Mouse (Mus musculus): ENCODE measurements around the gene Samd13. TPM values are rescaled to one million over a fixed set of nuclear protein-coding genes. Genes with fewer than 3 reads are reported as not detected.

Gene Samd13
- total RNA-seq, 2 experiments from 2014 or later, result 0.39 to 0.82 TPM

GRCm38 (mm10) chr3:146618357-146618756 is 67.0 kb downstream of the Samd13 start:
- DNase-seq, result no peak
- intact Hi-C loops (cut with DNase I), result no loop called here

GRCm38 (mm10) chr3:146617946-146618345 is 67.4 kb downstream of the Samd13 start:
- DNase-seq, result no peak
- intact Hi-C loops (cut with DNase I), result no loop called here

GRCm38 (mm10) chr3:146616533-146617283 is 68.7 kb downstream of the Samd13 start:
- intact Hi-C loops (cut with DNase I), result no loop called here
- no peak for DNase-seq

- intact Hi-C loops (cut with DNase I), result no loop called here
- no peak for DNase-seq
Measured at GRCm38 (mm10) chr3:146615496-146615895, 69.9 kb downstream of the Samd13 start, which contains the start of gene Dnase2b. Gene Dnase2b (minus strand): TSS chr3:146615596.

- intact Hi-C loops (cut with DNase I), result no loop called here
Measured at GRCm38 (mm10) chr3:146611821-146612220, 73.6 kb downstream of the Samd13 start.

GRCm38 (mm10) chr3:146611261-146611660 is 74.1 kb downstream of the Samd13 start:
- intact Hi-C loops (cut with DNase I), result no loop called here
- no peak for DNase-seq

More at GRCm38 (mm10) chr3:146611821-146612220, 73.6 kb downstream of the Samd13 start:
- DNase-seq, result peak in 1 of 2 experiments; percentile 17

- intact Hi-C loops (cut with DNase I), result no loop called here
- DNase-seq, result no peak
Measured at GRCm38 (mm10) chr3:146610322-146610721, 75.1 kb downstream of the Samd13 start.

- intact Hi-C loops (cut with DNase I), result no loop called here
- no peak for DNase-seq
Measured at GRCm38 (mm10) chr3:146607368-146607767, 78.0 kb downstream of the Samd13 start.

- no peak for DNase-seq
- intact Hi-C loops (cut with DNase I), result no loop called here
Measured at GRCm38 (mm10) chr3:146604647-146605046, 80.7 kb downstream of the Samd13 start.

- DNase-seq, result no peak
- intact Hi-C loops (cut with DNase I), result no loop called here
Measured at GRCm38 (mm10) chr3:146602531-146602930, 82.9 kb downstream of the Samd13 start.

- no peak for DNase-seq
- intact Hi-C loops (cut with DNase I), result no loop called here
Measured at GRCm38 (mm10) chr3:146601205-146601604, 84.2 kb downstream of the Samd13 start.

GRCm38 (mm10) chr3:146599198-146599900 is 86.0 kb downstream of the Samd13 start:
- DNase-seq, result no peak
- intact Hi-C loops (cut with DNase I), result no loop called here

GRCm38 (mm10) chr3:146598411-146598810 is 87.0 kb downstream of the Samd13 start:
- no peak for DNase-seq
- intact Hi-C loops (cut with DNase I), result no loop called here

GRCm38 (mm10) chr3:146596864-146597263 is 88.5 kb downstream of the Samd13 start:
- no peak for DNase-seq
- intact Hi-C loops (cut with DNase I), result no loop called here

GRCm38 (mm10) chr3:146596387-146596786 is 89.0 kb downstream of the Samd13 start:
- intact Hi-C loops (cut with DNase I), result no loop called here
- DNase-seq, result no peak

GRCm38 (mm10) chr3:146595440-146595839 is 90.0 kb downstream of the Samd13 start:
- intact Hi-C loops (cut with DNase I), result no loop called here

More at GRCm38 (mm10) chr3:146595440-146595839, 90.0 kb downstream of the Samd13 start:
- no peak for DNase-seq

Other genes with a start within 250 kb of the Samd13 start
- gene Ctbs, start 235.8 kb downstream of the Samd13 start, total RNA-seq (2021), result 1 to 10 TPM; 4.0 to 5.7 TPM
- gene Spata1, start 185.8 kb downstream of the Samd13 start, total RNA-seq (2021), result 1 to 10 TPM; 3.4 to 4.9 TPM
- gene Gng5, start 185.8 kb downstream of the Samd13 start, total RNA-seq (2021), result 100 to 1,000 TPM; 372 to 423 TPM
- 10 to 100 TPM in 1 of 2 experiments, 1 to 10 TPM in 1; 8.4 to 11.8 TPM for gene Rpf1, start 164.2 kb downstream of the Samd13 start, total RNA-seq (2021)
- gene Uox, start 115.2 kb downstream of the Samd13 start, total RNA-seq (2021), result under 1 TPM in 1 of 2 experiments, not detected in 1; 0.46 TPM
- gene Dnase2b, start 70.0 kb downstream of the Samd13 start, total RNA-seq (2021), result not detected
- not detected for gene 4930503B20Rik, start 34.3 kb downstream of the Samd13 start, total RNA-seq (2021)
- gene Prkacb, start 127.4 kb upstream of the Samd13 start, total RNA-seq (2021), result 10 to 100 TPM; 35.5 to 39.4 TPM
- 10 to 100 TPM; 52.2 to 66.2 TPM for gene Ttll7, start 166.8 kb upstream of the Samd13 start, total RNA-seq (2021)

Measured in gastrocnemius, postnatal 36 days (tissue).